Mouse (Mus musculus): ENCODE results near the gene Mcam.

The Mcam gene

DNA sequence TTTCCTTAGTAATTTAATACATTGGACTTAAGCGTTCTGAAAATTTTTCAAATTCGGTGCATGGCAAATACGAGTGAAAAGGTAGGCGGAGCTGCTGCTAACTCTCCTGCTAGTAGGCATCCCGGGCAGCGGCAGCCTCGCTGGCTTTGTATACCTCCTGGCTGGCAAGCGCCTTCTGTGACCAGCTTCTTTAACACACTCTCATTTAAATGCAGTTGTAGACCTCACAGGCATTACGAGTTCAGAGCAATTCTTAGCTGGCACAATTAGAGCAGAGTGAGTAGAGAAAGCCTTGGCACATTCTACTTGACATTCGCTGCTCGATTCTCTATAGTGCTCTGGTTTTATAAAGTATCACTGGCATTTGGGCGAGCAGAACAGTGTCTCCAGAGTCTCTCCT lies 54.0 kb downstream of the Mcam start:
- Histone ChIP-seq H3K27me3 (ENCODE audit: control insufficient read depth, insufficient read depth, low read length, poor library complexity, severe bottlenecking) (no peaks in the 10 kb centered on the region), H3K36me3 (ENCODE audit: control insufficient read depth, insufficient read depth, low read length, poor library complexity, severe bottlenecking) (no peaks in the 10 kb centered on the region)
- DNase-seq (ENCODE audit: low read depth, low spot score), result no peak

DNA sequence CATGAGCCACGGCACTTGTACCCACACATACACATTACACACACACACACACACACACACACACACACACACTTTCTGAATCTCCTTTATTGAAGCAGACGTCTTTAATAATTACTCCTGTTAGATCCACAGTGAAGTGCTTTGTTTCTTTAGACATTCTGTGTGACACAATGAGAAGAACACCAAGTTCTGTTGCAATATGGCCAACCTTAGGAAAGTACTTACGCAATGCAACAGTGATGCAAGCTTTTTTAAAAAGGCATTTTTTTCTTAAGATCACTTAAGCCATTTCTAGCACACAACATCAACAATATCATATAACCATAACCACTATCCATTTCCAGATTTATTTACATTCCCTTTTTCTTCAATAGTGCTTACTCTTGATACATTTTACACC lies 56.9 kb downstream of the Mcam start:
- Histone ChIP-seq H3K27me3 (ENCODE audit: control insufficient read depth, insufficient read depth, low read length, poor library complexity, severe bottlenecking) (no peaks in the 10 kb centered on the region), H3K36me3 (ENCODE audit: control insufficient read depth, insufficient read depth, low read length, poor library complexity, severe bottlenecking) (no peaks in the 10 kb centered on the region)
- DNase-seq (ENCODE audit: low read depth, low spot score), result no peak

DNA sequence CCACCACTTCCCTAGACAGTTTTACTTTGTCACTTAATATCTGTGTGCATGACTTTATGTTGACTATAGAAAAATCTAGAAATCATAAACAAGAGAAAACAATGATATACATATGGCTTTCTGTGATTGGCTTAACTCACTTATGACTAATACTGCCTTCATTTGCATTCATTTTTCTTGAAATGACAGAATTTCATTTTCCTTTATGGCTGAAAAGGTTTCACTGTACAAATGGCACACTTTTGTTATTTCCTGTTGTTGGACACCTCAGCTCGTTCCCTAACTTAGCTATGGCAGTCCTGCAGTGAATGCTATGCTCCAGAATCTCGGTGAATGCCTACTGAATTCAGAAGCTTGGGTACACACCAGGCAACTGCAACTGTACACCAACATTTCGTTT lies 58.0 kb downstream of the Mcam start:
- no peaks in the 10 kb centered on the region for H3K36me3 ChIP-seq (ENCODE audit: control insufficient read depth, insufficient read depth, low read length, poor library complexity, severe bottlenecking)
- DNase-seq (ENCODE audit: low read depth, low spot score), result no peak
- no peaks in the 10 kb centered on the region for H3K27me3 ChIP-seq (ENCODE audit: control insufficient read depth, insufficient read depth, low read length, poor library complexity, severe bottlenecking)
